Mouse (Mus musculus): Measurements from ENCODE around the gene Ltb4r2. TPM values are rescaled to one million over a fixed set of nuclear protein-coding genes. Genes with fewer than 3 reads are reported as not detected.

Ltb4r2 gene
- 2.0 TPM in 2 replicates for polyA plus RNA-seq (2011; ENCODE audit: insufficient read length, low read depth, missing spikeins)

GRCm38 (mm10) chr14:55761163-55761562 is at the start of gene Ltb4r2:
Ltb4r2 (plus strand) TSS chr14:55761428.
- H3K4me3 ChIP-seq (ENCODE audit: insufficient read depth, low read length) = peak within 1 kb of the TSS; percentile 15
- TF ChIP-seq CTCF (IDR thresholded peaks at IDR 0.05; ENCODE audit: borderline replicate concordance, insufficient read depth, low read length) (no peak), POLR2A (IDR thresholded peaks at IDR 0.05; ENCODE audit: low read depth, low read length) (no peak)
- H3K27ac ChIP-seq (ENCODE audit: insufficient read depth, low read length) = no peak within 1 kb of the TSS
- H3K4me1 ChIP-seq (ENCODE audit: control insufficient read depth, insufficient read depth, low read length) = no peaks in the 10 kb centered on the region

DNA sequence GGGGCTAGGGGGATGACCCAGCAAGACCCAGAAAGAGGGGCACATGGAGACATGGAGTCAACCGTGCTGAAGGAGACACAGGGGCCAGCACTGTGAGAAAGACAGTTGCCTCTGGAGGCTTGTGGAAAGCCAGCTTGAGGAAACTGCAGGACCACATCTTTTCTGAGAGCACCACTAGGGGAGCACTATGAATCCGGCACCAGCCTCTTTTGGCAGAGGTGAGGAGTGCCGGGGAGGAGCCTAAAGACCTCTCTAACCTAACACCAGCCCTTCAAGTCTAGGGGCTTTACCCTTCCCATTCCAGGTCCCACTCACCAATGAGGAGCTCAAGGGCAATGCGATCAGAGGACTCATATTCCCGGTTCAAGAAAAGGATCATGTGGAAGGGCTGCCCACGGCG is 49.4 kb upstream of the Ltb4r2 start:
- Histone ChIP-seq H3K4me3 (ENCODE audit: insufficient read depth, low read length) (no peak overlapping the region), H3K27ac (ENCODE audit: insufficient read depth, low read length) (no peak overlapping the region), H3K4me1 (ENCODE audit: control insufficient read depth, insufficient read depth, low read length) (no peaks in the 10 kb centered on the region)
- TF ChIP-seq POLR2A (IDR thresholded peaks at IDR 0.05; ENCODE audit: low read depth, low read length) (no peak), CTCF (IDR thresholded peaks at IDR 0.05; ENCODE audit: borderline replicate concordance, insufficient read depth, low read length) (no peak)

DNA sequence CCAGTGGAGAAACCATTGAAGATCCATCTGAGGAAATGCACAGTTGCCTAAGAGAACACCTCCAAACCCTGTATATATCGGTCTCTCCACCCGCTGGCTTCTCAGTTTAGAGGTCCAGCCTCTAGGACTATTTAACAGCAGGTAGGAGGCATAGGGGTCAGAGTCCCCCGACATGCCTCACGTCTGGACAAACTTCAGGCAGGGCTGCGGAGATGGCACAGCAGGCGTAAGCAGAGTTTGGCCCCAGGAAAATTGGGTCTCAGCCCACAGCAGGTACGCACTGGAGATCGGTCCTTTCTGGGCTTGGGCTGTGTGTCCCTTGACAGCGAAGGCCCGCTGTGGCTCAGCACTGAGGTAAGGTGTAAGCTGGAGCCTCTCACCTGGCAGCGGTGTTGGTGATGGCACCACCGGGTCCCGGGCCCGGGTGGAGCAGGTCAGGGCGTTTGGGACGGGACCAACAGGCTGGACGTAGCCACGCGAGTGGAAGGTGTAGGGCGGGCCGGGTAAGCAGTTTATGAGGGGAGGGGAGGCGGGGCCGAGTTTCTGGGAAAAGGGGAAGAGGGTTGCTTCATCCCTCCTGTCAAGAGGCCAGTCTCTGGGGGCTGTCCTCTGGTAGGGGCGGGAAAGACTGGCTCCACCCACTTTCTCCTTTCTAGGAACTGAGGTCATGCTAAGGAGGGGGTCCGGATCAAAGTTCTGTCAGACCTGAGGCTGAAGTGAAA is 48.1 kb upstream of the Ltb4r2 start:
- Histone ChIP-seq H3K4me1 (ENCODE audit: control insufficient read depth, insufficient read depth, low read length) (no peaks in the 10 kb centered on the region), H3K27ac (ENCODE audit: insufficient read depth, low read length) (no peak overlapping the region), H3K4me3 (ENCODE audit: insufficient read depth, low read length) (no peak overlapping the region)
- TF ChIP-seq POLR2A (IDR thresholded peaks at IDR 0.05; ENCODE audit: low read depth, low read length) (no peak), CTCF (IDR thresholded peaks at IDR 0.05; ENCODE audit: borderline replicate concordance, insufficient read depth, low read length) (no peak)

DNA sequence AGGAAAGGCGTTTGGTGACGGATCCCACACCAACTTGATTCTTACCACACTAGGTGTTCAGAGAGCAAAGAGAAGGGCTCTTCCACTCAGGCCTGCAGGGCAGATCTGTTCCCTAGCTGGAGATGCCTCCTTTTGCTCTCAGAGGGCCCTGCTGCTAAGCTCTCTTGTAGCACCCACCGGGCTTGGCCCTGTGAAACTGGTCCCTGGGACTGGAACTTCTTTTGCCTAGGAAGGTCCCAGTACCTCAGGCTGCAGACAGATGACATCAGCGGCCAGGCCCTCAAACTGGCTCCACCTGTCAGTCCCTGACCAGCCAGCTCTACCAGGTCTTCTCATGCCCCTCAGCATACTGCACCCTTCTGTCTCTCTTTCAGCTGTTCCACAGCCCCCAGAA is 47.5 kb upstream of the Ltb4r2 start, which contains the start of gene Tgm1:
TSS of gene Tgm1 (minus strand) at position 198 of the 394 bp plus-strand sequence.
- TF ChIP-seq POLR2A (IDR thresholded peaks at IDR 0.05; ENCODE audit: low read depth, low read length) (no peak), CTCF (IDR thresholded peaks at IDR 0.05; ENCODE audit: borderline replicate concordance, insufficient read depth, low read length) (no peak)
- Histone ChIP-seq H3K4me3 (ENCODE audit: insufficient read depth, low read length) (no peak within 1 kb of the TSS), H3K27ac (ENCODE audit: insufficient read depth, low read length) (no peak within 1 kb of the TSS), H3K4me1 (ENCODE audit: control insufficient read depth, insufficient read depth, low read length) (no peaks in the 10 kb centered on the region)

DNA sequence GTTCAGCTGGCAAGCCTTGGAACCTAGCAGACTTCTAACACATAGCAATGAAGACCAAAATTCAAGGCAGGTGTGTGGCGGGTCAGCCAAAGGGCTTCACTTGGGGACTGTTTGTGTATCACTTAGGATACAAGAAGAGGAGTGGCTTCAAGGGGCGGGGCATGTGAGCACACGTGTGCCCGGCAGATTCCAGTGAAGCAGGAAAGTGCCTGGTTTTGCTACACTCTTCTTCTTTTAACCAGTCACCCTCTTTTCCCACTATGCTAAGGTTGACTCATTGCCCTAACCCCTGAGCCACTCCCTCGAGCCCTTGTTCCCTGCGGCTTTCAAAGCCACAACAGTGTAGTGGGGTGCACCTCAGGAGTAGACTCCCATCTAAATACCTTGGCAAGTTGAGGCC is 46.3 kb upstream of the Ltb4r2 start:
- Histone ChIP-seq H3K27ac (ENCODE audit: insufficient read depth, low read length) (no peak overlapping the region), H3K4me1 (ENCODE audit: control insufficient read depth, insufficient read depth, low read length) (no peaks in the 10 kb centered on the region), H3K4me3 (ENCODE audit: insufficient read depth, low read length) (no peak overlapping the region)
- no peak for TF ChIP-seq CTCF (IDR thresholded peaks at IDR 0.05; ENCODE audit: borderline replicate concordance, insufficient read depth, low read length)
- TF ChIP-seq POLR2A (IDR thresholded peaks at IDR 0.05; ENCODE audit: low read depth, low read length) = no peak

DNA sequence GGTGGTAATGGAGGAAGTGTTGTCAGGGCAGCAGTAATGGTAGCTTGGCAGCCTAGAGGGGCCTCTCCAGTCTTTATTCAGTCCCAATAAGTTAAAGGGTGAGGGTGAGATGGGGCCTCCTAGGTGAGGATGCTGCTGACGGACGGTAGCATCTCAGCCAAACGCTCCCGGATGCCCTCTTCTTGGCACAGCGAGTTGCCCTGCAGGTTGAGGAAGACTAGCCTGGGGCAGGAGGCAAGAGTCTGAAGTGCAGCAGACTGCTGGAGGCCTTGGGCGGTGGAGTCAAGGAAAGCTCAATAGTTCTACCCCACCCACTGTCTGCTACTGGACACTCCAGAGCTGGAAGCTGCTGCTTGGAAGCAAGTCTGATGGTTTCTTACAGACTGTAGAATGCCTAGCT is 45.0 kb upstream of the Ltb4r2 start:
- H3K4me3 ChIP-seq (ENCODE audit: insufficient read depth, low read length) = no peak overlapping the region
- no peak overlapping the region for H3K27ac ChIP-seq (ENCODE audit: insufficient read depth, low read length)
- no peaks in the 10 kb centered on the region for H3K4me1 ChIP-seq (ENCODE audit: control insufficient read depth, insufficient read depth, low read length)
- no peak for TF ChIP-seq CTCF (IDR thresholded peaks at IDR 0.05; ENCODE audit: borderline replicate concordance, insufficient read depth, low read length)

DNA sequence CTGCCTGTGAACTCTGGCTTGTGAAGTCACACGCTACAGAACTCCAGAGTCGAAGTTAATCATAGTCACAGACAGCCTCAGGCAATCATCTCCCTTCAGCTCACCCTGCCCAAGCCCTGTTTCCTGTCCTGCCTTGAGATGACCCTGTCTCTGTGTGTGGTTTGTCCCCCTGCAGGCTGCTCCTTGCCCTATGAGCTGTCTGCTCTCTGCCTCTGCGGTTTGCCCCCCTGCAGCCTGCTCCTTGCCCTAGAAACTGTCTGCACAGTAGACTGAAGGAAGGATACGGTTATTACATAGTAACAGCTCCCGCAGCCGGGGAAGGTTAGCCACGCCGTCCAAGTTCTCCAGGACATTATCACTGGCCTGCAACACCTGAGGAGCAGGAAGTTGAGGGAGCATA is 44.3 kb upstream of the Ltb4r2 start:
- TF ChIP-seq CTCF (IDR thresholded peaks at IDR 0.05; ENCODE audit: borderline replicate concordance, insufficient read depth, low read length) = no peak
- H3K4me1 ChIP-seq (ENCODE audit: control insufficient read depth, insufficient read depth, low read length) = no peaks in the 10 kb centered on the region

GRCm38 (mm10) chr14:55719737-55720136 is 41.5 kb upstream of the Ltb4r2 start:
- Histone ChIP-seq H3K4me3 (ENCODE audit: insufficient read depth, low read length) (no peak overlapping the region), H3K27ac (ENCODE audit: insufficient read depth, low read length) (no peak overlapping the region), H3K4me1 (ENCODE audit: control insufficient read depth, insufficient read depth, low read length) (peaks cover 6% of the 10 kb centered on the region; the same call in 1 of the 2 replicates)
- TF ChIP-seq CTCF (IDR thresholded peaks at IDR 0.05; ENCODE audit: borderline replicate concordance, insufficient read depth, low read length) = no peak
- no peak for TF ChIP-seq POLR2A (IDR thresholded peaks at IDR 0.05; ENCODE audit: low read depth, low read length)

More for the DNA sequence above, 44.3 kb upstream of the Ltb4r2 start:
- H3K27ac ChIP-seq (ENCODE audit: insufficient read depth, low read length) = no peak overlapping the region
- no peak overlapping the region for H3K4me3 ChIP-seq (ENCODE audit: insufficient read depth, low read length)

DNA sequence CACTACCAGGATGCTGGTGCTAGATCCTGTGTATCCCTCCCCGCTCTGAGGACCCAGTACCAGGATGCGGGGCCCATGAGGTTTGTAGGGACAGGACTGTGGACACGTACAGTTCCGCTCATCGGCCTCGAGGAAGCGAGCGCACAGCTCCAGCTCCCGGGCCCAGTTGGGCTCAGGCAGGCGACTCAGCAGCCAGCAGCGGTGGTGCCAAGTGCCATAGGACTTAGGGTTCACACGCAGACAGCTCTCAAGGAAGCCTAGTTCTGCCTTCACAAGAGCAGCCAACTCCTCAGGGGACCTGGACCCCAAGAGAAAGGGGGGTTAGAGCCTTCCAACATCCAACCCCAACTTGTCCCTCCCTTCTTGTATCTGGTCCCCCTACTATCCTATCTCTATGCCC is 40.6 kb upstream of the Ltb4r2 start:
- Histone ChIP-seq H3K4me3 (ENCODE audit: insufficient read depth, low read length) (no peak overlapping the region), H3K27ac (ENCODE audit: insufficient read depth, low read length) (no peak overlapping the region), H3K4me1 (ENCODE audit: control insufficient read depth, insufficient read depth, low read length) (peaks cover 8% of the 10 kb centered on the region; the same call in 1 of the 2 replicates)
- TF ChIP-seq CTCF (IDR thresholded peaks at IDR 0.05; ENCODE audit: borderline replicate concordance, insufficient read depth, low read length) (no peak), POLR2A (IDR thresholded peaks at IDR 0.05; ENCODE audit: low read depth, low read length) (no peak)

GRCm38 (mm10) chr14:55721076-55721475 is 40.2 kb upstream of the Ltb4r2 start:
- no peak overlapping the region for H3K27ac ChIP-seq (ENCODE audit: insufficient read depth, low read length)
- peak overlapping the region; percentile 65 for H3K4me3 ChIP-seq (ENCODE audit: insufficient read depth, low read length)
- peaks cover 8% of the 10 kb centered on the region; the same call in 1 of the 2 replicates for H3K4me1 ChIP-seq (ENCODE audit: control insufficient read depth, insufficient read depth, low read length)
- TF ChIP-seq CTCF (IDR thresholded peaks at IDR 0.05; ENCODE audit: borderline replicate concordance, insufficient read depth, low read length) (no peak), POLR2A (IDR thresholded peaks at IDR 0.05; ENCODE audit: low read depth, low read length) (no peak)

All from embryonic fibroblast, embryonic 13.5 days (primary cell).